Mouse (Mus musculus): ENCODE results near the gene Agmat.
"Not testable (repeated sequence)": the region's sequence is repeated elsewhere in the genome, so short reads cannot be mapped to it uniquely, and the experiment has no call there.

DNA sequence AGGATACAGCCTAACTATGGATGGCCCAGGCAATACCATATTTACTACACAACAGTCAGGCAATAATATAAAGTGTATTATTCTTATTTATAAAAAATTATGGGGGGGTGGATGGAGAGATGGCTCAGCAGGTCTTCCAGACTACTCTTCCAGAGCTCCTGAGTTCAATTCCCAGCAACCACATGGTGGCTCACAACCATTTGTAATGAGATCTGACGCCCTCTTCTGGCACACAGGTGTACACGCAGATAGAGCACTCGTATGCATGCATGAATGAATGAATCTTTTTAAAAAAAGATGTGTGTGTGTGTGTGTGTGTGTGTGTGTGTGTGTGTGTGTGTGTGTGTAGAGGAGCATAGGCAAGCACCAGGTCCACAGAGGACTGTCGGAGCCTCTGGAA is 26.5 kb downstream of the Agmat start:
- not testable (repeated sequence) for TF ChIP-seq CTCF (IDR thresholded peaks at IDR 0.05; ENCODE audit: insufficient read depth, low read length); POLR2A (IDR thresholded peaks at IDR 0.05; ENCODE audit: borderline replicate concordance, extremely low read depth, low read depth, low read length)
